Mouse (Mus musculus): ENCODE measurements around the gene Pawr. TPM values are rescaled to one million over a fixed set of nuclear protein-coding genes. Genes with fewer than 3 reads are reported as not detected.

Gene Pawr
- polyA plus RNA-seq, 1 experiment from 2014 or later = 12.9 TPM

- no peak for ATAC-seq (replicated peaks; ENCODE audit: low FRiP score, low TSS enrichment, low read depth)
- WGBS = 96% methylated on average over 5 of the region's 5 CpGs
Measured at GRCm38 (mm10) chr10:108366251-108366650, 34.3 kb downstream of the Pawr start.

GRCm38 (mm10) chr10:108368358-108368757, 36.4 kb downstream of the Pawr start:
- ATAC-seq (replicated peaks; ENCODE audit: low FRiP score, low TSS enrichment, low read depth) (no peak), DNase-seq (ENCODE audit: low spot score) (no peak)
- Histone ChIP-seq H3K4me1 (replicated peaks; ENCODE audit: control insufficient read depth, insufficient read depth, low read length) (no peaks in the 10 kb centered on the region), H3K4me2 (ENCODE audit: low read length) (no peak overlapping the region), H3K4me3 (ENCODE audit: low read depth, low read length) (no peak overlapping the region), H3K9me3 (ENCODE audit: control insufficient read depth, low read length) (peaks cover 13% of the 10 kb centered on the region; the same call in 1 of the 2 replicates), H3K27ac (ENCODE audit: low read depth) (no peak overlapping the region), H3K27me3 (replicated peaks; ENCODE audit: control insufficient read depth, insufficient read depth, low read length) (no peaks in the 10 kb centered on the region), H3K9ac (ENCODE audit: low read length) (no peak overlapping the region), H3K36me3 (ENCODE audit: control insufficient read depth, insufficient read depth, low read length) (peaks cover 3% of the 10 kb centered on the region; the same call in 1 of the 2 replicates)
- WGBS = 77% methylated on average over 6 of the region's 6 CpGs

More at GRCm38 (mm10) chr10:108366251-108366650, 34.3 kb downstream of the Pawr start:
- Histone ChIP-seq H3K9ac (ENCODE audit: low read length) (no peak overlapping the region), H3K9me3 (ENCODE audit: control insufficient read depth, low read length) (peaks cover 13% of the 10 kb centered on the region; the same call in 1 of the 2 replicates), H3K4me2 (ENCODE audit: low read length) (no peak overlapping the region), H3K27me3 (replicated peaks; ENCODE audit: control insufficient read depth, insufficient read depth, low read length) (no peaks in the 10 kb centered on the region), H3K4me3 (ENCODE audit: low read depth, low read length) (no peak overlapping the region), H3K27ac (ENCODE audit: low read depth) (no peak overlapping the region), H3K4me1 (replicated peaks; ENCODE audit: control insufficient read depth, insufficient read depth, low read length) (peaks cover 7% of the 10 kb centered on the region; the same call in 1 of the 2 replicates), H3K36me3 (ENCODE audit: control insufficient read depth, insufficient read depth, low read length) (peaks cover 3% of the 10 kb centered on the region; the same call in 1 of the 2 replicates)
- no peak for DNase-seq (ENCODE audit: low spot score)

DNA sequence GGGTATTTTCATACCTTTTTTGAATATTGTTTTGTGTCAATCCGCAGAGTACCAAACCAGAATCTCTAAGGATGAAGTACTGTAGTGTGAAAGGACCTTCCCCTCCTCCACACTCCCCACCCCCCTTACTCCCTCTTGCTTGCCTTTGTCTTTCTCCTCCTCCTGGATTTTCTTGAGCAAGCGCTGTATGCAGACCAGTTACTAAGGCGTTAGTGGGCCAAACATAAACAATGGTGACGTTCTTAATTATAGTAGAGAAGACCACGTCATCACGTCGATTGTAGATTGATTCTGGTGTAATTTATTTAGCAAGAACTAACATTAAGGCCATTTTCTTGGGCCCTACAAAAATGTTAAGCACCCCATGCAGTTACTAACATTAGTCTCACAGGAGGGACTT, 40.3 kb downstream of the Pawr start:
- Histone ChIP-seq H3K27ac (ENCODE audit: low read depth) (no peak overlapping the region), H3K4me2 (ENCODE audit: low read length) (no peak overlapping the region), H3K27me3 (replicated peaks; ENCODE audit: control insufficient read depth, insufficient read depth, low read length) (no peaks in the 10 kb centered on the region), H3K9ac (ENCODE audit: low read length) (no peak overlapping the region), H3K9me3 (ENCODE audit: control insufficient read depth, low read length) (0 out of 2 replicates have a peak, but pooled peaks cover 3% of the 10 kb centered on the region), H3K4me1 (replicated peaks; ENCODE audit: control insufficient read depth, insufficient read depth, low read length) (no peaks in the 10 kb centered on the region), H3K36me3 (ENCODE audit: control insufficient read depth, insufficient read depth, low read length) (no peaks in the 10 kb centered on the region), H3K4me3 (ENCODE audit: low read depth, low read length) (no peak overlapping the region)
- no peak for DNase-seq (ENCODE audit: low spot score)
- 59% methylated on average over 7 of the region's 7 CpGs for WGBS
- ATAC-seq (replicated peaks; ENCODE audit: low FRiP score, low TSS enrichment, low read depth) = no peak

DNA sequence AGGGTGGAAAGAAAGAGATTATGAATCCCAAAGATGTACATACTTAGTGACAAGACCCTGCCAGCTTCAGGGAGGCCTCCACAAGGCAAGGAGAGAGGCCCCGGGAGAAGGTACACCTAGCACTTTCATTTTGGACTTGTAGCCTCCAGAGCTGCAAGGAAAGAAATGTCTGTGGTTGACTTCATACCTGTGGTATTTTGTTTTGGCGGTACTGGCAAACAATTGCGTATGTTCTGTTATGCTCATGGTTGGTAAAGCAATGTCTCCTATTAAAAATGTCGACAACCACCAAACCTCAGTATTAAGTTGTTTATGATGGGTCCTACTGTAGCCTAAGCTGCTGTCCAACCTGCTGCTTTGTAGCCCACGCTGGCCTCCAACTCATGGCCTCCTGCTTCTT, 40.9 kb downstream of the Pawr start:
- no peak overlapping the region for H3K9ac ChIP-seq (ENCODE audit: low read length)
- no peaks in the 10 kb centered on the region for H3K36me3 ChIP-seq (ENCODE audit: control insufficient read depth, insufficient read depth, low read length)
- no peak overlapping the region for H3K4me2 ChIP-seq (ENCODE audit: low read length)
- H3K27me3 ChIP-seq (replicated peaks; ENCODE audit: control insufficient read depth, insufficient read depth, low read length) = no peaks in the 10 kb centered on the region
- no peak overlapping the region for H3K27ac ChIP-seq (ENCODE audit: low read depth)
- H3K9me3 ChIP-seq (ENCODE audit: control insufficient read depth, low read length) = 0 out of 2 replicates have a peak, but pooled peaks cover 3% of the 10 kb centered on the region
- H3K4me1 ChIP-seq (replicated peaks; ENCODE audit: control insufficient read depth, insufficient read depth, low read length) = no peaks in the 10 kb centered on the region
- DNase-seq (ENCODE audit: low spot score) = no peak
- H3K4me3 ChIP-seq (ENCODE audit: low read depth, low read length) = no peak overlapping the region
- no peak for ATAC-seq (replicated peaks; ENCODE audit: low FRiP score, low TSS enrichment, low read depth)
- WGBS = 86% methylated on average over 5 of the region's 5 CpGs

GRCm38 (mm10) chr10:108375796-108376195, 43.9 kb downstream of the Pawr start:
- ATAC-seq (replicated peaks; ENCODE audit: low FRiP score, low TSS enrichment, low read depth) (no peak), DNase-seq (ENCODE audit: low spot score) (no peak)
- H3K27me3 ChIP-seq (replicated peaks; ENCODE audit: control insufficient read depth, insufficient read depth, low read length) = no peaks in the 10 kb centered on the region
- WGBS = 95% methylated on average over 8 of the region's 8 CpGs
- H3K4me3 ChIP-seq (ENCODE audit: low read depth, low read length) = no peak overlapping the region
- no peaks in the 10 kb centered on the region for H3K4me1 ChIP-seq (replicated peaks; ENCODE audit: control insufficient read depth, insufficient read depth, low read length)
- no peak overlapping the region for H3K9ac ChIP-seq (ENCODE audit: low read length)
- no peaks in the 10 kb centered on the region for H3K36me3 ChIP-seq (ENCODE audit: control insufficient read depth, insufficient read depth, low read length)
- H3K27ac ChIP-seq (ENCODE audit: low read depth) = no peak overlapping the region
- no peak overlapping the region for H3K4me2 ChIP-seq (ENCODE audit: low read length)
- H3K9me3 ChIP-seq (ENCODE audit: control insufficient read depth, low read length) = 0 out of 2 replicates have a peak, but pooled peaks cover 3% of the 10 kb centered on the region

DNA sequence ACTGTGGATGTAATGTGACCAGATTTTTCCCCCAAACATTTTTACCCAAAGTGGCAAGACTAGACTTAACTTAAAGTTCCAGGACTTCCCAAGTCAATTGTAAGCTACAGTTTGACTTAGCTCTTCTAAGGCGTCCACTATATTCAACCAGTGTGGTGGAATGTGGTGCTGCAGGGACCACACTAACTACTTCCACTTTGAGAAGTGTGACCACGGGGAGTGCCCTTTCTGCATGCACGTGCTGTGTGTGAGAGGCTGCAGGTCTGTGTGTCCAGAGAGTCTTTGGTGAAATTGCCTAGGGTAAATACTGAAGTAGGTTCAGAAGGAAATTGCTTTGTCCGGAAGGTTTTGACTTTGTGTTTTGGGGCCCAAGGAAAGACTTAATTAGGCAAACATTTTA, 44.4 kb downstream of the Pawr start:
- Histone ChIP-seq H3K4me2 (ENCODE audit: low read length) (no peak overlapping the region), H3K27ac (ENCODE audit: low read depth) (no peak overlapping the region), H3K9ac (ENCODE audit: low read length) (no peak overlapping the region), H3K9me3 (ENCODE audit: control insufficient read depth, low read length) (0 out of 2 replicates have a peak, but pooled peaks cover 3% of the 10 kb centered on the region), H3K36me3 (ENCODE audit: control insufficient read depth, insufficient read depth, low read length) (no peaks in the 10 kb centered on the region), H3K27me3 (replicated peaks; ENCODE audit: control insufficient read depth, insufficient read depth, low read length) (no peaks in the 10 kb centered on the region), H3K4me1 (replicated peaks; ENCODE audit: control insufficient read depth, insufficient read depth, low read length) (no peaks in the 10 kb centered on the region), H3K4me3 (ENCODE audit: low read depth, low read length) (no peak overlapping the region)
- no peak for ATAC-seq (replicated peaks; ENCODE audit: low FRiP score, low TSS enrichment, low read depth)
- DNase-seq (ENCODE audit: low spot score) = no peak
- WGBS = 84% methylated on average over 4 of the region's 4 CpGs

- Histone ChIP-seq H3K27me3 (replicated peaks; ENCODE audit: control insufficient read depth, insufficient read depth, low read length) (no peaks in the 10 kb centered on the region), H3K4me1 (replicated peaks; ENCODE audit: control insufficient read depth, insufficient read depth, low read length) (no peaks in the 10 kb centered on the region), H3K27ac (ENCODE audit: low read depth) (no peak overlapping the region), H3K4me3 (ENCODE audit: low read depth, low read length) (no peak overlapping the region), H3K9ac (ENCODE audit: low read length) (no peak overlapping the region), H3K36me3 (ENCODE audit: control insufficient read depth, insufficient read depth, low read length) (no peaks in the 10 kb centered on the region), H3K9me3 (ENCODE audit: control insufficient read depth, low read length) (0 out of 2 replicates have a peak, but pooled peaks cover 3% of the 10 kb centered on the region), H3K4me2 (ENCODE audit: low read length) (no peak overlapping the region)
- no peak for DNase-seq (ENCODE audit: low spot score)
- ATAC-seq (replicated peaks; ENCODE audit: low FRiP score, low TSS enrichment, low read depth) = no peak
- 89% methylated on average over 7 of the region's 7 CpGs for WGBS
Measured at GRCm38 (mm10) chr10:108377369-108377768, 45.4 kb downstream of the Pawr start.

- peaks cover 5% of the 10 kb centered on the region; the same call in 1 of the 2 replicates for H3K36me3 ChIP-seq (ENCODE audit: control insufficient read depth, insufficient read depth, low read length)
- H3K4me1 ChIP-seq (replicated peaks; ENCODE audit: control insufficient read depth, insufficient read depth, low read length) = no peaks in the 10 kb centered on the region
- 0 out of 2 replicates have a peak, but pooled peaks cover 3% of the 10 kb centered on the region for H3K9me3 ChIP-seq (ENCODE audit: control insufficient read depth, low read length)
- no peak overlapping the region for H3K4me2 ChIP-seq (ENCODE audit: low read length)
- H3K4me3 ChIP-seq (ENCODE audit: low read depth, low read length) = no peak overlapping the region
- 84% methylated on average over 6 of the region's 6 CpGs for WGBS
- no peak for DNase-seq (ENCODE audit: low spot score)
- no peak overlapping the region for H3K9ac ChIP-seq (ENCODE audit: low read length)
- no peak overlapping the region for H3K27ac ChIP-seq (ENCODE audit: low read depth)
- no peaks in the 10 kb centered on the region for H3K27me3 ChIP-seq (replicated peaks; ENCODE audit: control insufficient read depth, insufficient read depth, low read length)
- no peak for ATAC-seq (replicated peaks; ENCODE audit: low FRiP score, low TSS enrichment, low read depth)
Measured at GRCm38 (mm10) chr10:108378062-108378461, 46.1 kb downstream of the Pawr start.

GRCm38 (mm10) chr10:108378479-108378878, 46.6 kb downstream of the Pawr start:
- Histone ChIP-seq H3K4me1 (replicated peaks; ENCODE audit: control insufficient read depth, insufficient read depth, low read length) (no peaks in the 10 kb centered on the region), H3K27ac (ENCODE audit: low read depth) (no peak overlapping the region), H3K4me3 (ENCODE audit: low read depth, low read length) (no peak overlapping the region), H3K4me2 (ENCODE audit: low read length) (no peak overlapping the region), H3K9ac (ENCODE audit: low read length) (no peak overlapping the region), H3K9me3 (ENCODE audit: control insufficient read depth, low read length) (0 out of 2 replicates have a peak, but pooled peaks cover 3% of the 10 kb centered on the region), H3K36me3 (ENCODE audit: control insufficient read depth, insufficient read depth, low read length) (peaks cover 10% of the 10 kb centered on the region; the same call in 1 of the 2 replicates), H3K27me3 (replicated peaks; ENCODE audit: control insufficient read depth, insufficient read depth, low read length) (no peaks in the 10 kb centered on the region)
- DNase-seq (ENCODE audit: low spot score) (no peak), ATAC-seq (replicated peaks; ENCODE audit: low FRiP score, low TSS enrichment, low read depth) (no peak)
- 82% methylated on average over 5 of the region's 5 CpGs for WGBS
